Mouse (Mus musculus): Measurements from ENCODE around the gene Anapc13. TPM values are rescaled to one million over a fixed set of nuclear protein-coding genes. Genes with fewer than 3 reads are reported as not detected.

Gene Anapc13
- polyA plus RNA-seq, 1 experiment from 2014 or later = 226 TPM

DNA sequence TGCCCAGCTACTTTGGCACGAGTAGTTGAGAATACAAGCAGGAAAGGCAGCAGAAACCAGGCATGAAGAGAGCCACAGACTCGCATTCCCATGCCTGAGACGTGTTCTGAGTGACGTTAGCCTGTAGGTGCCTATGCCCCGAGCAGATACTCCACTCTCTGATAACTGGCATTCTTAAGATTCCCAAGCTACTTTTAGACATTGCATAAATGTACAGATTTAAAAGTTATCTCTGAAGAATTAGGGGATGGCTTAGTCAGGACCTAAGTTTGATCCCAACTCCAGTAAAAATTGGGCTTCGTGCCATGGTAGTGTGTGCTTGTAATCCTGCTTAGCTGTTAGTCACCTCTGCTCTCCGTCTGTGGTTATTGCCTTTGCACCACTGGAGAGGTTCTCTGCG is 8.4 kb downstream of the Anapc13 start:
- Histone ChIP-seq H3K9me3 (ENCODE audit: control insufficient read depth, low read depth, low read length) (no peaks in the 10 kb centered on the region), H3K27ac (ENCODE audit: low read length) (no peak overlapping the region), H3K9ac (replicated peaks; ENCODE audit: low read depth, low read length) (no peak overlapping the region), H3K4me2 (replicated peaks; ENCODE audit: low read depth, low read length) (no peak overlapping the region), H3K4me1 (ENCODE audit: control insufficient read depth, insufficient read depth, low read length) (peaks cover 13% of the 10 kb centered on the region; the same call in 1 of the 2 replicates), H3K27me3 (ENCODE audit: control insufficient read depth, insufficient read depth, low read length) (no peaks in the 10 kb centered on the region), H3K4me3 (ENCODE audit: low read depth, low read length) (no peak overlapping the region), H3K36me3 (ENCODE audit: control insufficient read depth, insufficient read depth, low read length) (peaks cover 9% of the 10 kb centered on the region; the same call in 1 of the 2 replicates)
- 66% methylated on average over 8 of the region's 8 CpGs for WGBS
- no peak for ATAC-seq (ENCODE audit: insufficient number of reproducible peaks, insufficient read depth, low FRiP score, low read depth)

DNA sequence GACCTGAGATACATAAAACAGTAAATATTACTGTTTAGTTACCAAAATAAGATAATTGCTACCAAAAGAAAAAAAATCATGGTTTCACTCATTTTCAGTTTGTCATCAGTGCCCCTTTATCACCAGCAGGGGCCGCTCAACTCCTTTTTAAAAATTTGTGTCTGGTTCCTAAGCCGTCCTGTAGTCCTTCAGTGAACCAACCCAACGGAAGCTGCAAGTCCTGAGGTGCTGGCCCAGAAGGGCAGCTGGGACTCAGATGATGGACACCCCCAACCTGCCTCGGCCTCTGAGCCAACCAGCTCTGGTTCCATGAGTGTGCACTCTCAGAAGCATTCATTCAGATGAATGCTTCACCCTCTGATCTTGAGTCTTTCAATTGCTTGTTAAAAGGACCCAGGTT is 10.5 kb downstream of the Anapc13 start:
- no peaks in the 10 kb centered on the region for H3K27me3 ChIP-seq (ENCODE audit: control insufficient read depth, insufficient read depth, low read length)
- peaks cover 9% of the 10 kb centered on the region; the same call in 1 of the 2 replicates for H3K36me3 ChIP-seq (ENCODE audit: control insufficient read depth, insufficient read depth, low read length)
- H3K4me1 ChIP-seq (ENCODE audit: control insufficient read depth, insufficient read depth, low read length) = peaks cover 17% of the 10 kb centered on the region; the same call in 1 of the 2 replicates
- no peak overlapping the region for H3K4me3 ChIP-seq (ENCODE audit: low read depth, low read length)
- ATAC-seq (ENCODE audit: insufficient number of reproducible peaks, insufficient read depth, low FRiP score, low read depth) = no peak
- WGBS = 5% methylated on average over 4 of the region's 4 CpGs
- H3K27ac ChIP-seq (ENCODE audit: low read length) = no peak overlapping the region
- no peaks in the 10 kb centered on the region for H3K9me3 ChIP-seq (ENCODE audit: control insufficient read depth, low read depth, low read length)
- no peak overlapping the region for H3K4me2 ChIP-seq (replicated peaks; ENCODE audit: low read depth, low read length)
- no peak overlapping the region for H3K9ac ChIP-seq (replicated peaks; ENCODE audit: low read depth, low read length)

DNA sequence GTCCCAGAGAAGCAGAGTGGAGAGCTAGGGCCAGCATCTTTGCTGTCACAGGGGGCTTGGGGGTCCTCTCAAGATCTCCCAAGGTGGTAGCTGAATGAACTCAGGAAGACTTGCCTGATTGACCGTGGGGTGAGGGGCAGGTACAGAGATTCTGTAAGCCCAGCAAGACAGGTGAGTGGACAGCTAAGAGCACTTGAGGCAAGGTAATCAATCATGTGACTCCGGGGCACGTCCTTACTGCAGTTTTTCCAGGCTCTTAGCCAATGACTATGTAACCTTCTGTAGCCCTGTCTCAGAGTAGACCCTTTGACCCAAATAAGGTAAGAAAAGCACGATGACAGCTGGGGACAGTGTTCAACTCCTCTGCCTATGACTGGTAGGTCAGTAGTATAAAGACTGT is 11.0 kb downstream of the Anapc13 start:
- ATAC-seq (ENCODE audit: insufficient number of reproducible peaks, insufficient read depth, low FRiP score, low read depth) = no peak
- 35% methylated on average over 4 of the region's 4 CpGs for WGBS
- Histone ChIP-seq H3K27ac (ENCODE audit: low read length) (no peak overlapping the region), H3K27me3 (ENCODE audit: control insufficient read depth, insufficient read depth, low read length) (no peaks in the 10 kb centered on the region), H3K36me3 (ENCODE audit: control insufficient read depth, insufficient read depth, low read length) (peaks cover 9% of the 10 kb centered on the region; the same call in 1 of the 2 replicates), H3K4me3 (ENCODE audit: low read depth, low read length) (no peak overlapping the region), H3K4me2 (replicated peaks; ENCODE audit: low read depth, low read length) (no peak overlapping the region), H3K9ac (replicated peaks; ENCODE audit: low read depth, low read length) (no peak overlapping the region), H3K4me1 (ENCODE audit: control insufficient read depth, insufficient read depth, low read length) (peaks cover 13% of the 10 kb centered on the region; the same call in 1 of the 2 replicates), H3K9me3 (ENCODE audit: control insufficient read depth, low read depth, low read length) (no peaks in the 10 kb centered on the region)

DNA sequence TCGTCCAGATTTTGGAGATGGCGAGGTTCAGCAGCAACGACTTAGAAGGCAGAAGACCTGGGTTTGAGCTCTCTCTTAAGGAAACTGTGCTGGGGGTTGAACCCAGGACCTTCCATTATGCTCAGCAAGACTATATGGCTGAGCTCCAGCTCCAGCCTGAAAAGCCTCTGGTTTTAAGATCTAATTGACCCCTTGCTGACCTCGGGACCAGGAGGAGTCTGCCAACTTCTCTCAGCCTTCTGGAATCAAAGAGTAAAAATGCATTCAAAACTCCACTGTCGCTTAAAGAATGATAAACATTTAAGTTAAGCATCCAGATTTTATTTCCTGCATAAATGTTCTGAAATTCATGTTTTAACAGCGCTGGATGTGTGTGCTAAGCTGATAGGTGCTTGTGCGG is 12.9 kb downstream of the Anapc13 start:
- Histone ChIP-seq H3K4me3 (ENCODE audit: low read depth, low read length) (no peak overlapping the region), H3K9me3 (ENCODE audit: control insufficient read depth, low read depth, low read length) (no peaks in the 10 kb centered on the region), H3K27me3 (ENCODE audit: control insufficient read depth, insufficient read depth, low read length) (no peaks in the 10 kb centered on the region), H3K27ac (ENCODE audit: low read length) (peak overlapping the region; percentile 33; the same call in 1 of the 2 replicates), H3K36me3 (ENCODE audit: control insufficient read depth, insufficient read depth, low read length) (peaks cover 8% of the 10 kb centered on the region; the same call in 1 of the 2 replicates), H3K4me1 (ENCODE audit: control insufficient read depth, insufficient read depth, low read length) (peaks cover 25% of the 10 kb centered on the region), H3K9ac (replicated peaks; ENCODE audit: low read depth, low read length) (no peak overlapping the region), H3K4me2 (replicated peaks; ENCODE audit: low read depth, low read length) (no peak overlapping the region)
- ATAC-seq (ENCODE audit: insufficient number of reproducible peaks, insufficient read depth, low FRiP score, low read depth) = no peak
- 37% methylated on average over 7 of the region's 7 CpGs for WGBS

DNA sequence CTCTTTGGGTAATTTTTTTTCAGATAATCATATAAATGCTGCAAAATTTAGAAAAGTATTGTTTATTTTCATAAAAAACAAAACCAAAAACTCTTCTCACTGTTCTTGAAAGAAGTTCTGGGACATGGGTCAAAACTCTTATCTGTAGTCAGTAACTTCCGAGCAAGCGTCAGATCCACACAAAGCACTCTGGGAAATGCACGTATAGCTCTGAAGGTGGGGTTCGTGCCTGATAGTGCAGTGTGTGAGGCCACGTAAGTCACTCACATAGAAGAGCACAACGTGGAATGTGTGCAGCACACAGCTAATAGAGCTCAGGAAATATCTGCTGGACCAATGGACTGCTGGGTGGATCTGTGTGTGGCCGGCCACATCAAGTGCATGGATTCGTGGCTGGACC is 13.4 kb downstream of the Anapc13 start:
- 69% methylated on average over 8 of the region's 8 CpGs for WGBS
- Histone ChIP-seq H3K4me3 (ENCODE audit: low read depth, low read length) (no peak overlapping the region), H3K4me2 (replicated peaks; ENCODE audit: low read depth, low read length) (no peak overlapping the region), H3K27ac (ENCODE audit: low read length) (no peak overlapping the region), H3K9ac (replicated peaks; ENCODE audit: low read depth, low read length) (no peak overlapping the region), H3K4me1 (ENCODE audit: control insufficient read depth, insufficient read depth, low read length) (peaks cover 30% of the 10 kb centered on the region), H3K9me3 (ENCODE audit: control insufficient read depth, low read depth, low read length) (no peaks in the 10 kb centered on the region), H3K27me3 (ENCODE audit: control insufficient read depth, insufficient read depth, low read length) (no peaks in the 10 kb centered on the region), H3K36me3 (ENCODE audit: control insufficient read depth, insufficient read depth, low read length) (peaks cover 2% of the 10 kb centered on the region; the same call in 1 of the 2 replicates)
- no peak for ATAC-seq (ENCODE audit: insufficient number of reproducible peaks, insufficient read depth, low FRiP score, low read depth)

DNA sequence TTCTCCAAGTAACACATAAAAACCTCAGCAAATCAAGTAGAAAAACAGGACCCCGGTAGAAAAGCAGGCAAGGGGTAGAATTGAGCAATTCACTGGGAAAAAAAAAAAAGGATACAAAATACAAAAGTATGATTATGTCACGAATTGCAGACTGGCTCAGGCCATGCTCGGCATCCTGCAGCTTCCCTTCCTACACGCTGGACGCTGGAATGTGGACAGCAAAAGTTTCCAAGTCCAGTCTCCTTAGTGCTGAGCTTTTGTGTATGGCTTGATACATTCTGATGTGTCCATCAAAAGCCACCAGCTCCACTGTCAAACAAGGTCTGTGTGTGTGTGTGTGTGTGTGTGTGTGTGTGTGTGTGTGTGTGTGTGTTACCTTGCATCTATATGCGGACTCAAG is 15.4 kb downstream of the Anapc13 start:
- Histone ChIP-seq H3K4me1 (ENCODE audit: control insufficient read depth, insufficient read depth, low read length) (peaks cover 40% of the 10 kb centered on the region), H3K9me3 (ENCODE audit: control insufficient read depth, low read depth, low read length) (no peaks in the 10 kb centered on the region), H3K27me3 (ENCODE audit: control insufficient read depth, insufficient read depth, low read length) (no peaks in the 10 kb centered on the region), H3K36me3 (ENCODE audit: control insufficient read depth, insufficient read depth, low read length) (no peaks in the 10 kb centered on the region), H3K4me2 (replicated peaks; ENCODE audit: low read depth, low read length) (no peak overlapping the region), H3K9ac (replicated peaks; ENCODE audit: low read depth, low read length) (no peak overlapping the region), H3K27ac (ENCODE audit: low read length) (peak overlapping the region; percentile 39; the same call in 1 of the 2 replicates), H3K4me3 (ENCODE audit: low read depth, low read length) (no peak overlapping the region)
- no peak for ATAC-seq (ENCODE audit: insufficient number of reproducible peaks, insufficient read depth, low FRiP score, low read depth)
- WGBS = 58% methylated on average over 6 of the region's 6 CpGs

DNA sequence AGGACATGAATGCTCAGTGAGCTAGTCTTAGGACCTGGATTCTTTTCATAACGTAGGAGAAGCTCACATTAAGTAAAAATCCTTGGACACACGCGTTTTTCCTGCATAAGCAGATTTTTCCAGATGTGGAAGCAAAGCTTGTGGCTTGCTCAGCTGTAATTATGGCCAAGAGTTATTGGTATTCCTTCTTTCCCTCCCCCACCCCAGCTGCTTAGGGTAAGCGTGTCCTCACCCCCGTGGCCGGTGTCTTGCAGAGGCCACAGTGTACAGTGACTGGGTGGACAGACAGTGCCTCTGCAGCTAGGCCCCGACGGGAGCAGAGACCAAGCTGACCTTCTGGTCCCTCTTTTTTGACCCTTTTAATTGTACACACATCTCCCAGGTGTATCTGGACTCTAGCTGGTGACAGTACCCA is 17.0 kb downstream of the Anapc13 start:
- no peak overlapping the region for H3K9ac ChIP-seq (replicated peaks; ENCODE audit: low read depth, low read length)
- peak overlapping the region; percentile 39; the same call in 1 of the 2 replicates for H3K4me2 ChIP-seq (replicated peaks; ENCODE audit: low read depth, low read length)
- peaks cover 40% of the 10 kb centered on the region for H3K4me1 ChIP-seq (ENCODE audit: control insufficient read depth, insufficient read depth, low read length)
- H3K36me3 ChIP-seq (ENCODE audit: control insufficient read depth, insufficient read depth, low read length) = no peaks in the 10 kb centered on the region
- 0 out of 2 replicates have a peak, but pooled peaks have one; percentile 44 for ATAC-seq (ENCODE audit: insufficient number of reproducible peaks, insufficient read depth, low FRiP score, low read depth)
- peak overlapping the region; percentile 96 for H3K27ac ChIP-seq (ENCODE audit: low read length)
- 12% methylated on average over 8 of the region's 8 CpGs for WGBS
- no peak overlapping the region for H3K4me3 ChIP-seq (ENCODE audit: low read depth, low read length)
- H3K9me3 ChIP-seq (ENCODE audit: control insufficient read depth, low read depth, low read length) = no peaks in the 10 kb centered on the region
- H3K27me3 ChIP-seq (ENCODE audit: control insufficient read depth, insufficient read depth, low read length) = no peaks in the 10 kb centered on the region

DNA sequence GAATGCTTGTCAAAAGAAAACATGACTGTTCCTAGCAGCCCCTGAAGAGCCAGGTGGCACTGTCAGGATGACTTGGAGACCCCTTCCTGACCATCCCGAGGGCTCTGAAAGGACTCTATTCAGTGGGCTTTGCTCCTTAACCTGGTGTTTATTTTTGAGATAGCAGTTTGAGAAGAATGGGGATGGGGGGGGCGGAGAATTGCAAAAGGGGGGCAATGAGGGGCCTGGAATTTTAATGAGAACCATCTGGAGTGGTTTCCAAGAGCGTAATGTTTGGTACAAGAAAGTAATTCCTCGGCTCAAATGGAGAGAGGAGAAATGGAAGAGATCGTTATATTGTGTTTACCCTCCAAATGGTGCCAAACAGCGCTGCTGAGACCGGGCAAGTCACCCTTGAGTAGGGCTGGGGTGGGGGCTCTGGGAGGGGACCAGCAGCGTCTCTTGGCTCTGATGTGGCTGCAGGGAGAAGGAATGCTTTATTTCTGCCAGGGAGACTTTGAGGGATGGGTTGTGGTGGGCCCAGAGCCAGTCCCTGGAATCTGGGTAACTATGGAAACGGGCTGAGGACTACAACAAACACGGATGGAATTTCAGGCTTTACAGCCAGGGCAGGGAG is 17.5 kb downstream of the Anapc13 start:
- Histone ChIP-seq H3K4me3 (ENCODE audit: low read depth, low read length) (no peak overlapping the region), H3K36me3 (ENCODE audit: control insufficient read depth, insufficient read depth, low read length) (no peaks in the 10 kb centered on the region), H3K4me2 (replicated peaks; ENCODE audit: low read depth, low read length) (peak overlapping the region; percentile 39), H3K4me1 (ENCODE audit: control insufficient read depth, insufficient read depth, low read length) (peaks cover 39% of the 10 kb centered on the region), H3K27me3 (ENCODE audit: control insufficient read depth, insufficient read depth, low read length) (no peaks in the 10 kb centered on the region), H3K27ac (ENCODE audit: low read length) (peak overlapping the region; percentile 96), H3K9ac (replicated peaks; ENCODE audit: low read depth, low read length) (no peak overlapping the region), H3K9me3 (ENCODE audit: control insufficient read depth, low read depth, low read length) (no peaks in the 10 kb centered on the region)
- ATAC-seq (ENCODE audit: insufficient number of reproducible peaks, insufficient read depth, low FRiP score, low read depth) = peak; percentile 86; the same call in 1 of the 2 replicates
- WGBS = 2% methylated on average over 10 of the region's 10 CpGs
